Mouse (Mus musculus) erythroblast, embryonic 14.5 days (primary cell): ENCODE results near the gene Maml3.

Experiments
- GATA1 ChIP-seq: IDR thresholded peaks from 2 replicates; pipeline ENCODE4 v1.6.1; 2012; ENCODE audit warnings: low read length, inconsistent platforms, mixed read lengths
- TAL1 ChIP-seq: IDR thresholded peaks from 3 replicates; pipeline ENCODE4 v1.6.1; 2012; ENCODE audit warnings: low read length, inconsistent platforms, mixed read lengths

DNA sequence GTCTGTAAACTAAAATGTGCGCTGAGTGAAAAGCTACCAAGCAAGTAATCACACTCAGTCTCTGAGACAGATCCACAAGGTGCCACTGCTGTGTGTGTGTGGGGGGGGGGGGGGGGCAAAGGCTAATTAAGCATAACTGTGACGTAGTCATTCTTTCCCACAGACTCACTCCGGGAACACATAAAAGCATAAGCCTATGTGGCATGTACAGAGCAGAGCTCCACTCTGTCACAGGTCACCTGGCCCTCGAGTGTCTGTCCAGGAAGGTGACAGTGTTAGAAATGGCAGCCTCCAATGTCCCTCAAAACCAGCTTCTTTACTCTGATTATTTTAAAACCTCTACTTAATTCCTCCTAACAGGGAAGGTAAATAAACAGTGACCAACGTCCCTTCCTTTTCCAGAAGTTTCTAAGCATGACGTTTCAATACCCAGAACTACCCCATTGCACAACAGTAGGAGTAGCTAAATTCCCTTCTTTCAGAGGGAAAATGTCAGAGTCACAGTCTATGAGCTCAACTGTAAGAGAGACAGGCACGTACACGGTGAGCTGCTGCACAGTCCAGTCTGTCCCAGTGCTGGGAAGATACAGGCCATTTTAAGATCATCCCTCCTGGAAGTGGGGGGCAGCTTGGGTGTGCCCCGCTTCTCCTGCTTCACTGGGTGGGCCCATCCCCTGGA is 93.7 kb downstream of the Maml3 start:
- TF ChIP-seq TAL1 (no peak), GATA1 (no peak)
